Mouse (Mus musculus) liver, embryonic 15.5 days (tissue): Measurements from ENCODE around the gene Armc9. TPM values are rescaled to one million over a fixed set of nuclear protein-coding genes. Genes with fewer than 3 reads are reported as not detected.
A peak's percentile ranks its signal among the peaks of the same experiment; 100 is the strongest.

ENCODE experiments used
- ATAC-seq: fragments of 200-750 bp; cut with Nextera tagmentation; 2 replicates; pipeline ENCODE4 v1.8.0; 2017; ENCODE audit warnings: moderate number of reproducible peaks, mild to moderate bottlenecking, moderate library complexity; ENCODE audit not compliant: insufficient read depth
- H3K27ac ChIP-seq: fragments of 300-500 bp; sonication (generic); replicated peaks from 2 replicates; pipeline ENCODE4 v1.5.1; 2015; ENCODE audit warnings: mild to moderate bottlenecking, inconsistent platforms
- H3K27me3 ChIP-seq: fragments of 300-500 bp; sonication (generic); 2 replicates; pipeline ENCODE4 v1.6.1; 2015; ENCODE audit warnings: mild to moderate bottlenecking, inconsistent platforms
- H3K36me3 ChIP-seq: fragments of 300-500 bp; sonication (generic); replicated peaks from 2 replicates; pipeline ENCODE4 v1.6.1; 2015; ENCODE audit warnings: moderate library complexity, mild to moderate bottlenecking, inconsistent platforms
- H3K4me1 ChIP-seq: fragments of 300-500 bp; sonication (generic); replicated peaks from 2 replicates; pipeline ENCODE4 v1.6.1; 2015; ENCODE audit warnings: inconsistent platforms
- H3K4me2 ChIP-seq: fragments of 300-500 bp; sonication (generic); 2 replicates; pipeline ENCODE4 v1.6.1; 2015; ENCODE audit warnings: moderate library complexity, mild to moderate bottlenecking, inconsistent platforms
- H3K4me3 ChIP-seq: fragments of 300-500 bp; sonication (generic); replicated peaks from 2 replicates; pipeline ENCODE4 v1.5.1; 2015; ENCODE audit warnings: mild to moderate bottlenecking, inconsistent platforms
- H3K9ac ChIP-seq: fragments of 300-500 bp; sonication (generic); 2 replicates; pipeline ENCODE4 v1.6.1; 2015; ENCODE audit warnings: moderate library complexity, mild to moderate bottlenecking, inconsistent platforms
- H3K9me3 ChIP-seq: fragments of 300-500 bp; sonication (generic); replicated peaks from 2 replicates; pipeline ENCODE4 v1.6.1; 2016; ENCODE audit warnings: inconsistent platforms
- WGBS: fragments of 180-500 bp; shearing (Covaris S2); methylation state at CpG from one replicate; pipeline ENCODE4 v1.1.7; 2015; ENCODE audit warnings: mixed read lengths; ENCODE audit not compliant: insufficient replicate concordance; 5-methylcytosine and 5-hydroxymethylcytosine counted together
- polyA plus RNA-seq: library from polyadenylated mRNA; unstranded; fragments of >200 nt; fragmentation: Nextera tagmentation; extraction: Ambion mirVana; gene quantifications from 2 replicates; pipeline ENCODE4 v1.2.1, GENCODE M21; 2015

Gene Armc9
- polyA plus RNA-seq, 1 experiment from 2014 or later, result 8.9 TPM

- H3K4me3 ChIP-seq, result no peak overlapping the region
- ATAC-seq, result peak; percentile 73
- 40% methylated on average over 6 of the region's 6 CpGs for WGBS
- H3K9ac ChIP-seq, result no peak overlapping the region
- H3K27me3 ChIP-seq, result no peaks in the 10 kb centered on the region
- no peaks in the 10 kb centered on the region for H3K9me3 ChIP-seq
- H3K27ac ChIP-seq, result no peak overlapping the region
- H3K36me3 ChIP-seq, result no peaks in the 10 kb centered on the region
- peaks cover 56% of the 10 kb centered on the region for H3K4me1 ChIP-seq
- H3K4me2 ChIP-seq, result 0 out of 2 replicates have a peak overlapping the region, but pooled peaks have one; percentile 2
Measured at GRCm38 (mm10) chr1:86245301-86246085, 90.9 kb downstream of the Armc9 start.

GRCm38 (mm10) chr1:86253410-86253809 lies 98.8 kb downstream of the Armc9 start:
- no peak overlapping the region for H3K4me2 ChIP-seq
- H3K27ac ChIP-seq, result no peak overlapping the region
- ATAC-seq, result no peak
- peaks cover 4% of the 10 kb centered on the region; the same call in 1 of the 2 replicates for H3K4me1 ChIP-seq
- no peak overlapping the region for H3K9ac ChIP-seq
- no peaks in the 10 kb centered on the region for H3K9me3 ChIP-seq
- H3K36me3 ChIP-seq, result no peaks in the 10 kb centered on the region
- no peaks in the 10 kb centered on the region for H3K27me3 ChIP-seq
- 68% methylated on average over 8 of the region's 8 CpGs for WGBS
- no peak overlapping the region for H3K4me3 ChIP-seq

GRCm38 (mm10) chr1:86256311-86256710 lies 101.7 kb downstream of the Armc9 start:
- no peaks in the 10 kb centered on the region for H3K9me3 ChIP-seq
- no peak overlapping the region for H3K4me3 ChIP-seq
- no peak overlapping the region for H3K9ac ChIP-seq
- no peak overlapping the region for H3K4me2 ChIP-seq
- no peak for ATAC-seq
- 55% methylated on average over 4 of the region's 4 CpGs for WGBS
- H3K27ac ChIP-seq, result no peak overlapping the region
- H3K36me3 ChIP-seq, result no peaks in the 10 kb centered on the region
- no peaks in the 10 kb centered on the region for H3K27me3 ChIP-seq
- peaks cover 17% of the 10 kb centered on the region for H3K4me1 ChIP-seq

GRCm38 (mm10) chr1:86257228-86257627 lies 102.6 kb downstream of the Armc9 start:
- Histone ChIP-seq H3K36me3 (no peaks in the 10 kb centered on the region), H3K4me3 (no peak overlapping the region), H3K27me3 (no peaks in the 10 kb centered on the region), H3K9me3 (no peaks in the 10 kb centered on the region), H3K9ac (no peak overlapping the region), H3K4me2 (no peak overlapping the region), H3K4me1 (peaks cover 17% of the 10 kb centered on the region), H3K27ac (no peak overlapping the region)
- WGBS, result 68% methylated on average over 8 of the region's 8 CpGs
- no peak for ATAC-seq

GRCm38 (mm10) chr1:86258171-86258824 lies 103.7 kb downstream of the Armc9 start:
- ATAC-seq, result no peak
- H3K27me3 ChIP-seq, result no peaks in the 10 kb centered on the region
- H3K27ac ChIP-seq, result 0 out of 2 replicates have a peak overlapping the region, but pooled peaks have one; percentile 20
- H3K4me1 ChIP-seq, result peaks cover 27% of the 10 kb centered on the region
- no peaks in the 10 kb centered on the region for H3K9me3 ChIP-seq
- no peak overlapping the region for H3K9ac ChIP-seq
- H3K36me3 ChIP-seq, result no peaks in the 10 kb centered on the region
- 30% methylated on average over 7 of the region's 7 CpGs for WGBS
- H3K4me2 ChIP-seq, result no peak overlapping the region
- no peak overlapping the region for H3K4me3 ChIP-seq

GRCm38 (mm10) chr1:86263564-86264339 lies 109.2 kb downstream of the Armc9 start:
- Histone ChIP-seq H3K36me3 (no peaks in the 10 kb centered on the region), H3K27me3 (no peaks in the 10 kb centered on the region), H3K4me3 (no peak overlapping the region), H3K4me2 (peak overlapping the region; percentile 36), H3K4me1 (peaks cover 53% of the 10 kb centered on the region), H3K27ac (peak overlapping the region; percentile 60), H3K9ac (no peak overlapping the region), H3K9me3 (no peaks in the 10 kb centered on the region)
- peak; percentile 46 for ATAC-seq
- WGBS, result 21% methylated on average over 7 of the region's 7 CpGs

GRCm38 (mm10) chr1:86265060-86265459 lies 110.5 kb downstream of the Armc9 start:
- no peaks in the 10 kb centered on the region for H3K27me3 ChIP-seq
- H3K36me3 ChIP-seq, result no peaks in the 10 kb centered on the region
- peaks cover 55% of the 10 kb centered on the region for H3K4me1 ChIP-seq
- H3K9me3 ChIP-seq, result no peaks in the 10 kb centered on the region
- no peak for ATAC-seq
- H3K27ac ChIP-seq, result 0 out of 2 replicates have a peak overlapping the region, but pooled peaks have one; percentile 60
- no peak overlapping the region for H3K9ac ChIP-seq
- no peak overlapping the region for H3K4me3 ChIP-seq
- WGBS, result 26% methylated on average over 3 of the region's 3 CpGs
- no peak overlapping the region for H3K4me2 ChIP-seq

- Histone ChIP-seq H3K4me1 (peaks cover 42% of the 10 kb centered on the region), H3K36me3 (no peaks in the 10 kb centered on the region), H3K9me3 (no peaks in the 10 kb centered on the region), H3K27ac (peak overlapping the region; percentile 66; the same call in 1 of the 2 replicates), H3K27me3 (no peaks in the 10 kb centered on the region), H3K4me3 (no peak overlapping the region), H3K4me2 (peak overlapping the region; percentile 7; the same call in 1 of the 2 replicates), H3K9ac (no peak overlapping the region)
- ATAC-seq, result peak; percentile 79
- 33% methylated on average over 9 of the region's 9 CpGs for WGBS
Measured at GRCm38 (mm10) chr1:86268492-86269189, 114.1 kb downstream of the Armc9 start.

- H3K27ac ChIP-seq, result peak overlapping the region; percentile 61; the same call in 1 of the 2 replicates
- H3K27me3 ChIP-seq, result no peaks in the 10 kb centered on the region
- no peaks in the 10 kb centered on the region for H3K36me3 ChIP-seq
- H3K9ac ChIP-seq, result no peak overlapping the region
- H3K4me3 ChIP-seq, result no peak overlapping the region
- H3K9me3 ChIP-seq, result no peaks in the 10 kb centered on the region
- H3K4me1 ChIP-seq, result peaks cover 37% of the 10 kb centered on the region
- no peak overlapping the region for H3K4me2 ChIP-seq
- ATAC-seq, result no peak
- WGBS, result 32% methylated on average over 4 of the region's 4 CpGs
Measured at GRCm38 (mm10) chr1:86269190-86269508, 114.6 kb downstream of the Armc9 start.

GRCm38 (mm10) chr1:86271707-86272106 lies 117.1 kb downstream of the Armc9 start:
- Histone ChIP-seq H3K4me1 (peaks cover 30% of the 10 kb centered on the region), H3K4me3 (no peak overlapping the region), H3K36me3 (no peaks in the 10 kb centered on the region), H3K4me2 (no peak overlapping the region), H3K9ac (no peak overlapping the region), H3K27me3 (no peaks in the 10 kb centered on the region), H3K9me3 (no peaks in the 10 kb centered on the region), H3K27ac (no peak overlapping the region)
- no peak for ATAC-seq
- 70% methylated on average over 6 of the region's 6 CpGs for WGBS
